Mouse (Mus musculus): ENCODE measurements around the gene Pnkp.
"Not testable (repeated sequence)": the region's sequence is repeated elsewhere in the genome, so short reads cannot be mapped to it uniquely, and the experiment has no call there.

Pnkp gene

DNA sequence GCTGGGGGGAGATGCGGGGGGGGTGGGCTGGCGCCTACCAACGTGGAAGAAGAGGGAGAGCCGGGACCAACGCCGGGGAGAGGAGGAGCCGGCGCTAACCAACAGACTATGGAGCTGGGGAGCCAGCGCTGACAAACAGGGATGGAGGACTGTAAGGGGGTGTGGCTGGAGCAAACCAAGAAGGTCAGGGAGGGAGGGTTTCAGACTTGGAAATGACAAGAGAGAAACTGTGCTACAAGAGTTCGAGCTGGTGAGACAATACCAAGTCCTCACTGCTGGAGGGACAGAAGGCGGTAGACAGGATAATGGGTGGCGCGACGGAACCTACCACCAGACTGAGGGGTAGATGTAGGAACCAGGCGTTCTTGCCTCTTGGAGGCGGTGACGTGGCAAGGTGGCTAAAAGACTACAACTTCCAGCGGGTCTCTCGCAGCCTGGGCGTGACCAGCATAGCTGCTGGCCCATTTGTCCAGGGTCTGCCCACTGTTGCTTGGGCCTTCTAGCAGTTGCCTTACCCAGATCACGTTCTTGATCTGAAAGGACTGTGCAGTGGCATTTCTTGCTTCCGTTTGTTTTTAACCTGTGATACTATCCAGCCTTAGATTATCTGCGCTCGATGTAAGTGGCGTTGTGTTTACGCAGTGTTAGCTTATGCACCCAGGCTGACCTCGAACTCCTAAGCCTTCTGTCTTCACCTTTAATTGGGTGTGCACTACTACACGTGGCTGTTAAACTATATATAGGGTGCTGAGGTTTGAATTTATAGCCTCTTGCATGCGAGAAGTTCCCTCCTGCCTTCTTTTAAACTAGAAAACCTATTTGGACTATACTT is 13.0 kb downstream of the Pnkp start, which contains the start of gene Ptov1:
Gene Ptov1 (minus strand): TSS at position 92 of the 832 bp plus-strand sequence.
- DNase-seq (ENCODE audit: low read depth, low spot score), result peak; percentile 96

DNA sequence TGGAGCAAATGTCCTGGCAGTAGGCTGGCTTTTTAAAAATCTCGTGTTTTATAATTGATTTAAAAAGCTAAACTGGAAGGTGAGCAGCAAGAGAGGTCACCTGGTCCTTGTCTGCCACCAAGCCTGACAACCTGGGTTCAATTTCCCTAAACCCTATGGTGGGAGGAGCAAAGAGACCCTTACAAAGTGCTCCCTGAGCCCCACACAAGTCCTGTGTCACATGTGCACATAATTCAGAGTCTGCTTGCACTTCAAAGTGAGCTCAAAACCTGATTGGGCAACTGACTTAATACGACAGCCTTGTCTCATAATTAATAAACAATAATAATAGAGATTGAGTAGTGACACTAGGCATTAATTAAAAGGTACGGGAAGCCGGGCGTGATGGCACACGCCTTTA is 13.7 kb downstream of the Pnkp start:
- no peak for DNase-seq (ENCODE audit: low read depth, low spot score)

DNA sequence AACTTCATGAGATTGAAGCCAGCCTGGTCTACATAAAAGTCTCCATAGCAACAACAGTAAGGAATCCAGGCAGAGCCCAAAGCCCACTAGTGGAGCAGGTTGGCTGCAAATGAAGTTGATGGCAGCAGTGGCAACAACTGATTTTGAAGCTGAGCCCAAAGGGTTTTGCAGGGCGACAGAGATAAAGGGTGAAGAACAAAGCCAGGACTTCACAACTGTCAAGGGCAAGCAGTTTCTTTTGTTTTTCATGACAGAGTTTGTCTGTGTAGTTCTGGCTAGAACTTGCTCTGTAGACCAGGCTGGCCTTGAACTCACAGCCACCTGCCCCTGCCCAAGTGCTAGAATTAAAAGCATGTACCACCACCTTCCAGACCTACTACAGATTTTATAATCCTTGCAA is 14.2 kb downstream of the Pnkp start:
- no peak for DNase-seq (ENCODE audit: low read depth, low spot score)

DNA sequence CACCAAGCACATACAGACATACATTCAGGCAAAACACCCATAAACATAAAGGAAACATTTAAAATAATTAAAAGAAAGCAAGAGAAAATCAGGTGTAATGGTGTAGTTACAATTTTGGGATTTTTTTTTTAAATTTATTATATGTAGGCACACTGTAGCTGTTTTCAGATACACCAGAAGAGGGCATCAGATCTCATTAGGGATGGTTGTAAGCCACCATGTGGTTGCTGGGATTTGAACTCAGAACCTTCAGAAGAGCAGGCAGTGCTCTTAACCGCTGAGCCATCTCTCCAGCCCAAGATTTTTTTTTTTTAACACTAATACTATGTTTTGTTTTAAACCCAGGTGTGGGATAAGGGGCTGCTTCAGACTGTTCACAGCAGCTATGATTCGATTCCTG is 14.8 kb downstream of the Pnkp start:
- not testable (repeated sequence) for DNase-seq (ENCODE audit: low read depth, low spot score)

DNA sequence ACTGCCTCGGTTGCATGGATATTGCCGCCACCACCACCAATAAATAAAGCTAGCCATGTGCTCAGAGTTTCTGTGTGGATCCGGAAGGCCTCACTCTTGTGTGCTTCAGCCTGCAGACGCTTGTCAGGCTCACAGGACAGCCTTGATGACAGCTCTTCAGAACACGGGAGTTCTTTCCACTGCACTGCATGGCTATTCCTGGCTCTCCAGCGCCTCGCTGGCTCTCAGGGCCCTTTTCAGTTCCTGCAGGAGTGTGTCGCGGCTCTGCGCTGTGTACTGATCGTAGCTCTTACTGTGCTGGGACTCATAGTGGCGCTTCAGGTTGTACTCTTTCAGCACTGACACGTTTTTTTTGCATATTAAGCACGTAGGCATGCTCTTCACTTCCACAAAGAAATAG is 20.9 kb downstream of the Pnkp start:
- no peak for DNase-seq (ENCODE audit: low read depth, low spot score)

DNA sequence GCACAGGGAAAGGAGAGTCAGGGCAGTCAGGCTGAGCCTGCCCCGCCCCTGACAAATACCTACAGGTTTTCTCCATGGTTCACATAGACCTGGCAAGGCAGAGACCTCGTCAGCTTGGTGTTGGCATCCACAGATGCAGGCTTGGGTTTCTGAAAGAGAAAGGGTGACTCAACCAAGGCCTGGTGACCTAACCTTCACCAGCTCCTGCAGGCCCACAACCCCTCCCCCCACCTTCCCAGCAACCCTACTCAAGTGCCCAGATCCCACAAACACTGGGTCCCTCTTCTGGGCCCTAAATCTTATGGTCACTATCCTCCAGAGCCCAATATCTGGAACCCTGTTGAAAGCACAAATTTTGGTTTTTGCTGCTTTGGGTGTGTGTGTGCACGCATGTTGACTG is 26.1 kb downstream of the Pnkp start:
- no peak for DNase-seq (ENCODE audit: low read depth, low spot score)

DNA sequence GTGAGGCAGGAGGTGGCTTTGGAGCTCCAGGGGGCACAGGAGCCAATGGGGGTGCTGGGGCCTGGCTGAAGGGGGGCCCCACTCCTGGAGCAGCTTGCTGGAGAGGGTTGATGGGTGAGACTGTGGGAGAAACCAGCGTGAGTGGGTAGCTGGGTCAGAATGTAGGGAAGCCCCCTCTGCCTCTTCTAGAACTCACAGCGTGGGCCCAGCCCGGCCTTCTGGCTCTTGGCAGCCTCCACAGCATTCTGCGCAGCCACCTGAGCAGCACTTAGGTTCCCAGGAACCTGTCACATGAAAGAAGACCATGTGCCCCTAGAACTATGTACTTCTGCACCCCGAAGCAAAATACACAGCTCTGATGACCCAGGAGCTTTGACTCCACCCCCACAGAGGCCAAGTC is 27.7 kb downstream of the Pnkp start:
- DNase-seq (ENCODE audit: low read depth, low spot score), result no peak

DNA sequence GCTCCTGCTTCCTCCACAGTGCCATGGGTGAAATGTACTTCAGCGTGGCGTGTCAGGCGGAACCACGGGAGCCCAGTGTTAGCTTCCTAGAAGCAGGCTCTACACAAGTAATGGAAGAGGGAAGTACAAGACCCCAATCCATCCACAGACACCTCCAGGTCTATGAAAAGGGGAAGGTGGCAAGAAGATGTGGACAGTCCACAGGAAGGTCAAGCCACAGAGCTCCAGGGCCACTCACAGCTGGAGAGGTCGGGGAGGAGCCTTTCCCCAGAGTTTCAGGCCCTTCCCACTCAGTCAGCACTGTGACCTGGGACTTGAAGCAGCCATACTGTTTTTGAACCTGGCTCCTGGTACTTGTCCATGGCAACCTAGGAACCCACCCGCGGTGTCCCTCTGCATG is 30.0 kb downstream of the Pnkp start:
- no peak for DNase-seq (ENCODE audit: low read depth, low spot score)

DNA sequence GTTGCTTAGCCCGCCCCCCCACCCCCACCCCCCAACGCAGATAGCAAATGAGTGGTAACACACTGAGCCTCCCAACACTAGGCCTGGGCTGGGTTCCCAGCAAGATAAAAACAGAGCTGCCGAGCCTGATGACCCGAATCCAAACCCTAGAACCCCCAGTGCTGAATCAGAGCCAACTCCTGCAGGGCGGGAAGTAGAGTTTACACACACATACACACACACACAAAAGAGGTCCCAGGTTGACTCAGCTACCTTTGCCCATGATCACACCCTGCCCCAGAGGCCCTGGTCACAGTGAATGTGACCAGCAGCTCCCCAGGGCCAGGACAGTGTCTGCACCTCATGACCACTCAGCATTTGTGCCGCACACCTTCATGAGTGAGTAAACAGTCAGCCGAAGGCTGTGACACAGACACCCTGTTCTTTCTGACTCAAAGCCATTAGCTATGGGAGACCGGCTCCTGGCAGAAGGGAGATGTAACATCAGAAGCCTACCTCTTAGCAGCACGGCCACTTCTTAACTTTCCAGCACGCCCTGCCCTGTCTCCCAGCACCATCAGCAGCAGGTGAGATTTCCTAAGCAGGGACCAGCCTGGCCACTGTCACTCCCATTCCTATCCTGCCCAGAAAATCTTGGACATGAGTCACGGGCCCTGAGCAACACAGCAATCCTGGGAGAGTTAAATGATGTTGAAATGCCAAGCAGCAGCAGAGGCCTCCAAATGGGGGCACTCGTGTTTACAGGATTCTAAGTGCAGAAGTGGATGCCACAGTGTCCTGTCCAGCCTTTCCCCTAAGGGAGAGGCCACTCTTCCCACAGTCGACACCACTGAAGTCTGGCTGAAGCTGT is 31.5 kb downstream of the Pnkp start:
- DNase-seq (ENCODE audit: low read depth, low spot score), result no peak

DNA sequence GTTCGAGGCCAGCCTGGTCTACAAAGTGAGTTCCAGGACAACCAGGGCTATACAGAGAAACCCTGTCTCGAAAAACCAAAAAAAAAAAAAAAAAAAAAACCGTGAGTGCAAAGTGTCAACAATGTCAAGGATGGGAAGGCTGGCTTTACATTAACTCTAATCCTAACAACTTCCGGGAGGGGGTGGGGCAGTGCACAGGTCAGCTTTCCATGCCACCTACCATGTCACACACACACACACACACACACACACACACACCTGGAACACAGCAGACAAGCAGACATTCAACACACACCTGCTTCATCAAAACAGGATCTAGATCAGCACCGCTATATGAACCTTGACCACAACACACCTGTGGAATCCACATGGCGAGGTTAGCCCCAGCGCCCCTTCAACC is 33.2 kb downstream of the Pnkp start:
- no peak for DNase-seq (ENCODE audit: low read depth, low spot score)

DNA sequence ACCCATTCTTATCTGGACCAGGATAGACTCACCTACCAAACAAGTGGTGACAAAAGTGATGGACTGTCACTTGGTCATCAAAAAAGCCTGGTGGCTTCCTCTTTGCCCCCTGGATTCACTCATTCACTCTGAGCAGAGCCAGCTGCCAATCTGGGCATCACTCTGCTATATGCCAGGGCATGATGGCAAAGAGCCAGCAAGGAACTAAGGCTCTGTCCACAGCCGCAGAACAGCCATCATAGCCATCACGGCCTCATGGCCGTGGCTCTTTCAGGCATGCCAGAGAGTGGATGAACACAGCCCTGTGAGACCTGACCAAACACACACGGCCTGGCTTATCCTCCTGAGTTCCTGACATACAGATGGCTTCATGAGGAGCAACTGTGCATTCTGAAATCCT is 33.8 kb downstream of the Pnkp start:
- no peak for DNase-seq (ENCODE audit: low read depth, low spot score)

DNA sequence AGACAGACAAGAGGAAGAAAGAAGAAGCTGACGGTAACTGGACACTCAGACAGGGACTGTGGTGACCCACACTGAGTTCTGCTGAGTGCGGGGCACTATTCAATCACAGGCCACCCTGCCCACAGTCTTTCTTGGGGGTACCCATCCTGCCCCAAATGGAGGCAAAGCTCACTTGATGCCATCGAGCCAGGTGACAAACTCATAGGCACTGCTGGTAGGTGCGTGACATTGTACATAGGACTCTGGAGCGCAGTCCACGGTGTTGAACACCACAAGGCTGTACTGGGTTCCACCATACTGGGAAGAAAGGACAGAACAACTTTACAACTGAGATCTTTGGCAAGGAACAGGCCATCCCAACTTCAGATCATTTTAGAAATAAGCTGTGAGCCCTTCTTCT is 34.7 kb downstream of the Pnkp start:
- no peak for DNase-seq (ENCODE audit: low read depth, low spot score)

DNA sequence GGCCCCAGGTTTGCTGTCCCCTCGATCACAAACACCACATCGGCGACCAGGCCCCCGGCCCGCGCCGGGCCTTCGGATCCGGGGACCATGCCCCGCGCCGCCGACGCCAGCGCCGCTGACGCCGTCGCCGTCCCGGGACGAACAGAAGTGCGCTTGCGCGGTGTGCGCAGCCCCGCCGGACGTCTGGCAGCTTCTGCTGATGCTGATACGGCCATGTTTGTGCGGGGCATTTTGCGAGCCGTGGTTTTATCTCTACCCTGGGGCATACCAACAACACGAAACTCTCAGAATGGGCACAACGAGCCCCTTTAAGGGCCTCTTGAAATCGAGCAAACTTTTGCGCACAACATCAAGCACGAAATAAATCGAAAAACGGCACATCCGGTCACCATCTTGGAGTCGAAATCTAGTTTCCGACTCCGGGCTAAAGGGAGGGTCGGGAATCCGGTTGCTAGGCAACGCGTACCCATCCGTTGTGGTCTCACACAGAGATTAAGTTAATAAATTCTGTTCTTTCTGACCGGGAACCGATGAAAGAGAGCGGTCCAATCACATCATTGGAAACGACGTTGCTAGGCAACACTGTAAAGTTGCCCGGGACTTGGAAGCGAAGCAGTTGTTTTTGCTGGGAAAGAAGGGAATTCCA is 35.5 kb downstream of the Pnkp start, which contains the start of gene Med25:
Gene Med25 (minus strand): TSS at position 437 of the 646 bp plus-strand sequence.
- peak; percentile 98 for DNase-seq (ENCODE audit: low read depth, low spot score)

DNA sequence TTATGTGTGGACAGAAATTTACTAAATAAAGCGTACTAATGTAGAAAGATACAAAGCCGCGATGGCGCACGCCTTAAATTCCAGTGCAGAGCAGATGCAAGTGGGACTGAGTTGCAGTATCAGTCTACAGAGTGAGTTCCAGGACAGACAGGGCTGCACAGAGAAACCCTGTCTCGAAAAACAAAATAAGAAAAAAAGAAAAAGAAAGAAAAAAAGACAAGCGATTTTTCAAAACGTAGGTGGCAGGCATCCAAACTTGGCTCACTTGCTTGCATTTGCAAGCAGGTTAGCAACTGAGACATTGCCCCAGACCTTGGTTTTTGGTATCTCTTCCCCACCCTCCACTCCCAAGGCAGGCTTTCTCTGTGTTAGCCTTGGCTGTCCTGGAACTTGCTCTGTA is 36.3 kb downstream of the Pnkp start:
- no peak for DNase-seq (ENCODE audit: low read depth, low spot score)

DNA sequence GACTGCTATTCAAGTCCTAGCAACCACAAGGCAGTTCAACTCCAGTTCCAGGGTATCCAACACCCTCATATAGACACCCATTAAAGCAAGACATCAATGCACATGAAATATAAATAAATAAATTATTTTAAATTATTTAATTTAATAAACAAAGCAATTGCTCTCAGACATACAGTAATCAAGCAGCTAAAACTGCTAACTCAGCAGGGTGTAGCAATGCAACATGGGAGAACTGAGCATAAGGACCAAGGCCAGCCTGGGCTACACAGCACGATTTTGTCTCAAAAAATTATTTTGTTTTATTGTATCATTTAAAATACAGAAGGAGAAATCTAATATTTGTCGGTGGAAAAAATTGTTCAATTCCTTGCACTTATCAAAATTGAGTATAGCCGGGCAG is 37.2 kb downstream of the Pnkp start:
- no peak for DNase-seq (ENCODE audit: low read depth, low spot score)

DNA sequence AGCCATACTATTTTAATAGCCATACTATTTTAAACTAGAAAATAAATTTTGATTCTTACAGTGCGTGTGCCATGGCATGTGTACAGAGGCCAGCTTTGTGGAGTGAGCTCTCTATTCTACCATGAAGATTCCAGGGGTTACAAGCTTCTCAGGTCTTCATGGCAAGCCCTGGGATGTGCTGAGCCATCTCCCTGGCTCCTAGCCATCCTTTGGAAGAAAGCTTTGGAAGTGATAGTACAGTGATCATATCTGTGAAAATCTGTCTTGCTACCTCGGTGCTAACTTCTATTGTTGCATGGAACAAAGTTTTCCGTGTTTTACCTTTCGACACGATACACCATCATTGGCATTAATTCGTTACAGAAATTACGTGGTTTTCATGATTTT is 38.3 kb downstream of the Pnkp start:
- no peak for DNase-seq (ENCODE audit: low read depth, low spot score)

DNA sequence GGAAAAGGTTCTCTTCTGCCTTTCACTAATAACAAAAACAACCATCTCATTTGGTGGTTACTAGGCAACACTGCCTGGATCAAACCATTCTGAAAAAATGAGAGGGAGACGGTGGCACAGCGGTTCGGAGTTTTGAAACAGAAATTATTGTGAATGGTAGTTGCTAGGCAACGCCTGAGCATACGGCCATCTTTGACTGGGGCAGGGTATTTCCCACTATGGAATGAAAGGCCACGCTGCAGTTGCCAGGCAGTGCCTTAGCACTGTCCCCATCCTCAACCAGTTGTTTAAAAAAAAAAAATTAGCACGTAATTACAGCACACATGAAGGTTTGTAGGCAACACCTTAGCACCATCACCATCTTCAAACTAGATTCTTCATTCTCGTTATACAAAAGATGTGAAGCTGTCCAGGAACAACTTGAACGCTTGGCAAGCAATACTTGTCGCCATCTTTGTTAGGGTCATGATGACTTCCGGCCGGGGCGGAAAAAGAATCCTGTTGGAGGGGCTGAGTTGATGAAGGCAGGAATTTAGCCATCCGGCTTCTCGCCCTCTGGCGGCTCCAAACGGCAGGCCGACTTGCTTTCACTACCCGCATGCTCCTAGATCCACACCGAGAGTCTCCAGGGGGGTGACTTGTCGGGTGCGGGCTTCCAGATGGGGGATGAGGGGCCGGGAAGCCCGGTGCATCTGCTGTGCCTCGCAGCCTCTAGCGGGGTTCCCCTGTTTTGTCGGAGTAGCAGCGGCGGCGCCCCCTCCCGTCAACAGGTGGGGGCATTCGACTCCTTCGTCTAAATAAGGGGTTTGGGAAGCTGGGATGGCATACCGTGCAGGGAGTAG is 38.9 kb downstream of the Pnkp start, which contains the start of gene Fuz:
Gene Fuz (plus strand): TSS at position 487 of the 842 bp plus-strand sequence.
- DNase-seq (ENCODE audit: low read depth, low spot score), result peak; percentile 95

DNA sequence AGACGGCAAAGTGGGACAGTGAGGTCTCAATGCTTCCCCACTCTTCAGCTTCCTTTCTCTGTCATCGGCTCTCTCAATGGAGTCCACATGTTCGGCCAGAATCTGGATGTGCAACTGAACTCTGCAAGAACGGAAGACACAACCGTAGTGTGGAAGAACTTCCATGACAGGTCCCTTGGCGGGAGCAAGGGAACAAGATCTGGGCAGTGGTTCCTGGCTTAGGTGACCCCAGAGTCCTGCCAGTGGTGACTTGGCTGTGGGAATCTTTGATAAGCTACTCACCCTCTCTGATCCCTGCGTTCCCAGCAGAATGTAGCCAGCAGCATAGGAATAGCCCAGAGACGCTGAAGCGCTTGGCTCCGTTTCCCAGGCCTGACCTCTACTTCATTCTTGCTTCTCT is 39.6 kb downstream of the Pnkp start:
- DNase-seq (ENCODE audit: low read depth, low spot score), result no peak

DNA sequence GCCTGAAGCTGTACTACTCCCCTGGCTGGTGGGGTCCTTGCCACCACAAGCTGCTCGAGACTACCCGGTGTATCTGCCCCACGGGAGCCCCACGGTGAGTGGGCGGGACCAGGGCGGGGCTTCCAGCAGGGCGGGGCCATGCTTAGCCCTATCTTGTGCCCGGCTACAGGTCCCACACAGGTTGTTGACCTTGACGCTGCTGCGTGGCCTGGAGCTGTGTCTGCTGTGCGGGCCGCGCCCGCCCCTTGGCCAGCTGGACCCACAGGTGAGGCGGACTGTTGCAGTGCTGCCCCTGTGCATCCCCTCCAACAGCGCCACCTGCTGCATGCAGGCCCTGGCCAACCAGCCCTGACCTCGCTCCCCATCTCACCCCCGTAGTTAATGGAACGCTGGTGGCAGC is 41.7 kb downstream of the Pnkp start:
- DNase-seq (ENCODE audit: low read depth, low spot score), result no peak

DNA sequence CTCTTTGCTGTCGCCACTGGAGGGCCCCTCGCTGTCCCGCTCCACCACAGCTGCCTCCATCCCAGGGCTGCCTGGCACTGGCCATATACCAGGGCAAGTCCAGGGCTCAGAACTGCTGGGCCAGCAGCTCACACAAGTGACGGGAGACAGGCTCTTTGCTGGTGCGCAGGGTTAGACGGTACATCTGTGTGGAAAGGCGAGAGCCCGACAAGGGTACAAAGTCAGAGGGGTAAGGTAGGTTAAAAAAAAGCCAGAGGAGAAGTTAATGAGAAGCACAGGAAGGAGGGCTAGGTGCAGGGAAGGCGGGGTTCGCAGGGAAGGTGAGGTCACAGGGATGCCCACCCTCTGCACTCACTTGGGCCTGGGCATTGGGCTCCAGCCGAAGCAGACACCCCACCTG is 43.7 kb downstream of the Pnkp start:
- no peak for DNase-seq (ENCODE audit: low read depth, low spot score)

DNA sequence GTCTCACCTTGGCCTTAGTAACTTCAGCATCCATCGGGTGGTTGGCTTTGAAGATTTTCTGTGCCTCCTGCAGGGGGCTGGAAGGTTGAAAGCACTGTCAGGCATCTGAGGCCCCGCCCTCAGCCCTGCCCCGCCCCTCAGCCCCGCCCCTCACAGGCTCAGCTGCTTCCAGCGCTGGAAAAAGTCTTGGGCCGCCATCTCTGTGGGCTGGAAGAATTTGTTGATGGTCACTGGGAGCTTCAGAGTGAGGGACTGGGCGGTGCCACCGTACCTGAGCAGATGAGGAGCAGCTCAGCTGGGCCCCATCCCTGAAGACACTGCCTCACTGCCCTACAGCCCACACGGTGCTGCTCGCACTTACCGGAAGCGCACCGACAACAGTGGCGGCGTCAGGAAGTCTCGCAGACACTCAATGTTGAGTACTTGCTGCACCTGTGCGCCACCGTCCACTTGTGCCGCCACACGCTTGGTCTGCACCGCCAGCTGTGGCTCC is 44.3 kb downstream of the Pnkp start:
- peak; percentile 68 for DNase-seq (ENCODE audit: low read depth, low spot score)

Data from mesoderm, embryonic 11.5 days (tissue).